11 mouse cellular contexts compared by ENCODE assay signal in genomic region chr1:120176313-120176712, GRCm38 (mm10). TPM values are rescaled to one million over a fixed set of nuclear protein-coding genes. Genes with fewer than 3 reads are reported as not detected.
DNase-seq lines count a peak whose midpoint lies in the region; ATAC-seq and TF ChIP-seq lines count a peak whose summit lies in the region.
"Had no signal": no experiment of that assay in that cellular context is flagged by ENCODE, and none has a peak within 500 bp of the region (broad histone marks: within the 10 kb centered on the region; RNA-seq: fewer than 3 reads in every experiment).

No protein-coding gene starts in this region.

- H3K36me3 ChIP-seq in liver, embryonic 12.5 days: no peaks in the 10 kb centered on the region
- H3K36me3 ChIP-seq in liver, postnatal 0 days (replicated peaks; ENCODE audit: insufficient read depth, low read length): no peaks in the 10 kb centered on the region
- no peaks in the 10 kb centered on the region for H3K36me3 ChIP-seq in heart, embryonic 14.5 days (ENCODE audit: control insufficient read depth, insufficient read depth, low read length)
- no peaks in the 10 kb centered on the region for H3K36me3 ChIP-seq in midbrain, embryonic 16.5 days (ENCODE audit: control insufficient read depth, insufficient read depth, low read length)
- H3K36me3 ChIP-seq: liver, embryonic 13.5 days; neural tube, embryonic 13.5 days had no signal

- no peak overlapping the region for H3K4me3 ChIP-seq in liver, embryonic 12.5 days
- no peak overlapping the region for H3K4me3 ChIP-seq in liver, postnatal 0 days (ENCODE audit: low read depth, low read length)
- H3K4me3 ChIP-seq in heart, embryonic 14.5 days (ENCODE audit: control insufficient read depth in 1 of 2, insufficient read depth in 1 of 2, low read depth in 1 of 2, low read length in 2 of 2): no peak overlapping the region
- no peak overlapping the region for H3K4me3 ChIP-seq in midbrain, embryonic 16.5 days (ENCODE audit: low read depth, low read length)
- H3K4me3 ChIP-seq: liver, embryonic 13.5 days; neural tube, embryonic 13.5 days had no signal

- no peak overlapping the region for H3K9ac ChIP-seq in liver, embryonic 12.5 days
- no peak overlapping the region for H3K9ac ChIP-seq in liver, postnatal 0 days (replicated peaks)
- H3K9ac ChIP-seq in heart, embryonic 14.5 days (ENCODE audit: low read length): 0 out of 2 replicates have a peak overlapping the region, but pooled peaks have one; percentile 2
- H3K9ac ChIP-seq in midbrain, embryonic 16.5 days (ENCODE audit: low read depth, low read length): no peak overlapping the region
- H3K9ac ChIP-seq: liver, embryonic 13.5 days; neural tube, embryonic 13.5 days had no signal

- no peaks in the 10 kb centered on the region for H3K4me1 ChIP-seq in liver, embryonic 12.5 days
- H3K4me1 ChIP-seq in liver, postnatal 0 days (ENCODE audit: insufficient read depth): no peaks in the 10 kb centered on the region
- H3K4me1 ChIP-seq in heart, embryonic 14.5 days (ENCODE audit: control insufficient read depth in 2 of 2, insufficient read depth in 2 of 2, low read length in 2 of 2): peaks cover 8 to 12% of the 10 kb centered on the region in 2 experiments
- H3K4me1 ChIP-seq in midbrain, embryonic 16.5 days (ENCODE audit: control insufficient read depth, insufficient read depth, low read length): peaks cover 6% of the 10 kb centered on the region
- H3K4me1 ChIP-seq: liver, embryonic 13.5 days; neural tube, embryonic 13.5 days had no signal

- 20% methylated on average over 14 of the region's 14 CpGs for WGBS in liver, embryonic 12.5 days (ENCODE audit: insufficient replicate concordance)
- WGBS in liver, postnatal 0 days (ENCODE audit: insufficient replicate concordance): 29% methylated on average over 14 of the region's 14 CpGs
- WGBS in heart, embryonic 14.5 days: 3% methylated on average over 14 of the region's 14 CpGs
- 27% methylated on average over 14 of the region's 14 CpGs for WGBS in midbrain, embryonic 16.5 days

- TF ChIP-seq EP300 in liver, postnatal 0 days (IDR thresholded peaks at IDR 0.05; ENCODE audit: low read depth): no peak

- no peaks in the 10 kb centered on the region for H3K27me3 ChIP-seq in liver, embryonic 12.5 days (replicated peaks)
- no peaks in the 10 kb centered on the region for H3K27me3 ChIP-seq in liver, postnatal 0 days (ENCODE audit: insufficient read depth, low read length)
- H3K27me3 ChIP-seq in heart, embryonic 14.5 days (ENCODE audit: control insufficient read depth, insufficient read depth, low read length): no peaks in the 10 kb centered on the region
- H3K27me3 ChIP-seq in midbrain, embryonic 16.5 days (ENCODE audit: control insufficient read depth, insufficient read depth, low read depth, low read length): no peaks in the 10 kb centered on the region
- H3K27me3 ChIP-seq: liver, embryonic 13.5 days; neural tube, embryonic 13.5 days had no signal

- H3K9me3 ChIP-seq in liver, embryonic 12.5 days (replicated peaks): no peaks in the 10 kb centered on the region
- no peaks in the 10 kb centered on the region for H3K9me3 ChIP-seq in liver, postnatal 0 days (ENCODE audit: low read length)
- no peaks in the 10 kb centered on the region for H3K9me3 ChIP-seq in heart, embryonic 14.5 days (ENCODE audit: control insufficient read depth, low read length)
- no peaks in the 10 kb centered on the region for H3K9me3 ChIP-seq in midbrain, embryonic 16.5 days (replicated peaks; ENCODE audit: control insufficient read depth, low read length, poor library complexity, severe bottlenecking)
- H3K9me3 ChIP-seq: liver, embryonic 13.5 days; neural tube, embryonic 13.5 days had no signal

- no peak for TF ChIP-seq CTCF in liver, postnatal 0 days (IDR thresholded peaks at IDR 0.05; ENCODE audit: low read depth)

- H3K27ac ChIP-seq in liver, embryonic 12.5 days: no peak overlapping the region
- no peak overlapping the region for H3K27ac ChIP-seq in liver, postnatal 0 days (ENCODE audit: low read depth)
- no peak overlapping the region for H3K27ac ChIP-seq in heart, embryonic 14.5 days (replicated peaks in 1 of 2; ENCODE audit: control insufficient read depth in 1 of 2, insufficient read depth in 1 of 2, low read depth in 2 of 2, low read length in 2 of 2)
- H3K27ac ChIP-seq in midbrain, embryonic 16.5 days (ENCODE audit: low read length): no peak overlapping the region
- H3K27ac ChIP-seq: hindbrain, postnatal 0 days; liver, embryonic 13.5 days; neural tube, embryonic 13.5 days had no signal

- no peak for ATAC-seq in liver, embryonic 12.5 days
- ATAC-seq in liver, postnatal 0 days: no peak
- peak; percentile 64 for ATAC-seq in heart, embryonic 14.5 days (ENCODE audit: insufficient number of reproducible peaks, insufficient read depth, low FRiP score, low read depth)
- ATAC-seq in midbrain, embryonic 16.5 days: peak; percentile 60; the same call in 1 of the 2 replicates
- ATAC-seq in erythroid progenitor cell, adult 5-6 weeks (replicated peaks; ENCODE audit: low FRiP score, poor library complexity, severe bottlenecking): no peak
- ATAC-seq in erythroblast, adult 5-6 weeks (replicated peaks; ENCODE audit: low FRiP score, poor library complexity, severe bottlenecking): no peak
- ATAC-seq: hindbrain, postnatal 0 days had no signal

- no peak for DNase-seq in liver, postnatal 0 days
- DNase-seq in kidney, postnatal 36 days: peak; percentile 41 to 42
- DNase-seq in urinary bladder, postnatal 36 days (ENCODE audit: low spot score in 2 of 2): no peak
- DNase-seq: liver, embryonic 13.5 days had no signal

- H3K4me2 ChIP-seq in liver, embryonic 12.5 days: 0 out of 2 replicates have a peak overlapping the region, but pooled peaks have one; percentile 1
- H3K4me2 ChIP-seq in liver, postnatal 0 days (ENCODE audit: low read depth, low read length): no peak overlapping the region
- H3K4me2 ChIP-seq in heart, embryonic 14.5 days (ENCODE audit: low read length): peak overlapping the region; percentile 50
- H3K4me2 ChIP-seq in midbrain, embryonic 16.5 days (ENCODE audit: low read length): peak overlapping the region; percentile 19; the same call in 1 of the 2 replicates
- H3K4me2 ChIP-seq: liver, embryonic 13.5 days; neural tube, embryonic 13.5 days had no signal

RNA-seq across cellular contexts. Expression of gene 3110009E18Rik, which starts 55.3 kb away (rescaled TPM):
- 12.8 and 14.3 TPM in 2 replicates for polyA plus RNA-seq in liver, embryonic 12.5 days (2016; fragmentation: Nextera tagmentation; extraction: Ambion mirVana)
- polyA plus RNA-seq in liver, postnatal 0 days (2015; fragmentation: Nextera tagmentation; extraction: Ambion mirVana): 5.1 and 5.5 TPM in 2 replicates
- 11.1 and 12.4 TPM in 2 replicates for polyA plus RNA-seq in heart, embryonic 14.5 days (2014; fragmentation: Nextera tagmentation; extraction: Ambion mirVana)
- polyA plus RNA-seq in midbrain, embryonic 16.5 days (2015; fragmentation: Nextera tagmentation; extraction: Ambion mirVana): 13.0 and 13.7 TPM in 2 replicates
- total RNA-seq in erythroid progenitor cell, adult 5-6 weeks (2015; ENCODE audit: low replicate concordance): 17.3 TPM in 1 of 2 replicates, not detected in the other
- not detected in 2 replicates for total RNA-seq in erythroid progenitor cell, adult 5-6 weeks (2017; ENCODE audit: low replicate concordance)
- 6.5 and 8.2 TPM in 2 replicates for total RNA-seq in erythroblast, adult 5-6 weeks (2015; ENCODE audit: low replicate concordance)
- total RNA-seq in erythroblast, adult 5-6 weeks (2017; ENCODE audit: low replicate concordance): not detected in 2 replicates

RNA-seq across cellular contexts. Expression of gene Dbi, which starts 55.4 kb away (rescaled TPM):
- 470 and 475 TPM in 2 replicates for polyA plus RNA-seq in liver, embryonic 12.5 days (2016; fragmentation: Nextera tagmentation; extraction: Ambion mirVana)
- 2,261 and 2,342 TPM in 2 replicates for polyA plus RNA-seq in liver, postnatal 0 days (2015; fragmentation: Nextera tagmentation; extraction: Ambion mirVana)
- polyA plus RNA-seq in heart, embryonic 14.5 days (2014; fragmentation: Nextera tagmentation; extraction: Ambion mirVana): 768 and 775 TPM in 2 replicates
- 901 and 1,233 TPM in 2 replicates for polyA plus RNA-seq in midbrain, embryonic 16.5 days (2015; fragmentation: Nextera tagmentation; extraction: Ambion mirVana)
- total RNA-seq in erythroid progenitor cell, adult 5-6 weeks (2015; ENCODE audit: low replicate concordance): 40.7 and 50.5 TPM in 2 replicates
- total RNA-seq in erythroid progenitor cell, adult 5-6 weeks (2017; ENCODE audit: low replicate concordance): 28.7 and 46.7 TPM in 2 replicates
- 59.9 and 82.1 TPM in 2 replicates for total RNA-seq in erythroblast, adult 5-6 weeks (2015; ENCODE audit: low replicate concordance)
- total RNA-seq in erythroblast, adult 5-6 weeks (2017; ENCODE audit: low replicate concordance): 73.0 and 77.2 TPM in 2 replicates

Comparison
In these comparisons a context has a peak if more than half of its experiments do, and no peak if none do; other contexts are left out.
1. ATAC-seq: peak in heart, embryonic 14.5 days (single experiment) and midbrain, embryonic 16.5 days (single experiment); none in liver, embryonic 12.5 days (single experiment), liver, postnatal 0 days (single experiment), erythroid progenitor cell, adult 5-6 weeks (single experiment) and erythroblast, adult 5-6 weeks (single experiment).
2. DNase-seq: peak in kidney, postnatal 36 days (2 of 2); none in liver, postnatal 0 days (single experiment) and urinary bladder, postnatal 36 days (0 of 2).